Mouse (Mus musculus) hindlimb bud, embryonic 11.5 days (tissue): ENCODE results near the gene Cyp2d26.
"Not testable (repeated sequence)": the region's sequence is repeated elsewhere in the genome, so short reads cannot be mapped to it uniquely, and the experiment has no call there.

Experiments used
- DNase-seq: peaks from one replicate; pipeline ENCODE4 v3.0.0-alpha.2; 2012; ENCODE audit warnings: low read depth, low spot score; ENCODE audit errors: extremely low spot score

The Cyp2d26 gene

DNA sequence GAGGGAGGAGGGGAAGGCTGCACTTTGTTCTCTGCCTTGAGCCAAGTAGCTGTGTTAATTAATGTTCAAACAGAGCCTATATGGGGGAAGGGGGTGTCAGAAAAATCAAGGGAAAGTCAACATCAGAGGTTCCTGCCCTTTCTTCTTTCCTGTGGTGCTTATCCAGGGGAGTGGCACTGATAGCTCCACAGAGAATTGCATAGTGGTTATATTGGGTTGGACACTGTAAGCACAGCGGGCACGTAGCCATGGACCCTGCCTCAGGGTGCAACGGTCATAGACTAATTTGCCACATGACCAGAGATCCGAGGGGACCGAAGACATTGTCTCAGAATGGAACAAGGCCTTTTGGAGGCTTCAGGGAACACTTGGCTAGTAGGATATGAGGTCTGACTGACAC lies at the start of gene Cyp2d26:
Gene Cyp2d26 (minus strand): TSS at position 18 of the 400 bp plus-strand sequence.
- no peak for DNase-seq

GRCm38 (mm10) chr15:82839146-82839545 lies 45.1 kb upstream of the Cyp2d26 start:
- DNase-seq = no peak

DNA sequence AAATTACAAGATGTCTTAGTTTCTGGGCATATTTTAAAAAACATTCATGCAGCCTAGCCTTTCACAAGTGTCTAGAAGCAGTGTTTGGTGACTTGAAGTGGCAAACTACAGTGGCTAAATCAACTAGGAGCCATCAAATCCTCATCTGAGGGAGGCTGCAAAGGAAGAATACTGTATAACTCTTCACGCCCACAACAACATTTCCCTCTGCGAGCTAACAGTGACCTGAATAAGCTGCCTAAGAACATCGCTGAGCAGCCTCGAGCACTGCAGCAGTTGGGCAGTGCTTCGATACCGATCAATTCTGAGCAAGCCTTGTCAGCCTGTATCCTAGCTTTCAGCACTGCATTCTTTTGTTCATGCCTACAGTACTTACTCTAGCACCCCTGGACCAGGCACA lies 35.8 kb upstream of the Cyp2d26 start:
- DNase-seq = no peak

DNA sequence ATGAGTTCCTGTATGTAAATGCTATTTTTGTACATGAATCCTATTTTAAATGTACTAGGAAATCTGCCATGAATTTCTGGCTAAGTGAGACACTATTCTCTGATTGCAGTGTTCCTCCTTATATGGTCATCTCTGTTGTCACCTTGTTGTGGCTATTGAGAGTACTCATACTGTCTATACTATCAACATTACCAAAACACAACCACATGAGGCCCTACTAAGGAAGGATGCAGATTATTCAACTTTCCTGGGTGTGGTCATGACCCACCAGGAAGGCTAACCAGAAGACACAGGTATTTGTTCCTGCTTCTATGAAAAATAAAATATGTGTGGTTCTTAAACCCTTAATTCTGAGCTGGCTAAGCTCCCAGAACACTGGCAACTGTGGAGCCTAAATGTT lies 31.8 kb upstream of the Cyp2d26 start:
- DNase-seq = no peak

GRCm38 (mm10) chr15:82822347-82822746 lies 28.3 kb upstream of the Cyp2d26 start:
- no peak for DNase-seq

DNA sequence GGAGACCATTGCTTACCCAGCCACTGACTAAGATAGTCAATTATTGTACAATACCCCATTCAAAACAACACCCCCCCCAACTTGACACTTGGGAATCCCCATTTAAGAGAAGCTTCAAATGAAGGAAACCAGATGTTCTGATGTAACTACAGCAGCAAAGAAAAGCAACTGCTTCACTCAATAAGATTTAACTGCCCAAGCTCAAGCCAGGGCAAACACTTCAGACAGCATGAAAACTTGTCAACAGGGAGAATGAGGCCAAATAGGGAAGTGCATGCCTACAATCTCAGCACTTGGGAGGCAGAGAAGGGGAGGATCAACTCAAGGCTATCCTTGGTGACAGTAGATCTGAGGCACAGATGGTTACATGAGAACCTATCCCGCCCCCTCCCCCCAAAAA lies 27.6 kb upstream of the Cyp2d26 start:
- no peak for DNase-seq

GRCm38 (mm10) chr15:82815296-82815695 lies 21.2 kb upstream of the Cyp2d26 start:
- no peak for DNase-seq

DNA sequence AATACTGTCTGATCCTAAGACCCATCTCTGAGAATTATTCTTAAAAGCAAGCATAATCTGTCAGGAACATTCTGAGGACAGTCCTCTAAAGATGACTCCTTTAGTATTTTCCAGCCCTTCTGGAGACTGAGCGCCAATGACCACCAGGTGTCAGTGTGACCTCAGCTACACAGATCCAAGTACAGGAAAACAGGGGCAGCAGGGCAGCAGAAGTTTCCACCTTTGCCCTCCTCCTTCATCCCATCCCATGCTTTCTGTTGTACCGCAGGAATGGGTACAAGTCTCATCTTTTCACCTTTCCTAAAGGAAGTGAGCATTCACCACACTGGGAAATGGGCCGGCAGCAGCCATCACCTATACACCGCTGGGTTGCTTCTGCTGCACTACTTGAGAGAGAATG lies 20.7 kb upstream of the Cyp2d26 start:
- peak; percentile 26 for DNase-seq

GRCm38 (mm10) chr15:82814321-82814720 lies 20.2 kb upstream of the Cyp2d26 start:
- DNase-seq = no peak

DNA sequence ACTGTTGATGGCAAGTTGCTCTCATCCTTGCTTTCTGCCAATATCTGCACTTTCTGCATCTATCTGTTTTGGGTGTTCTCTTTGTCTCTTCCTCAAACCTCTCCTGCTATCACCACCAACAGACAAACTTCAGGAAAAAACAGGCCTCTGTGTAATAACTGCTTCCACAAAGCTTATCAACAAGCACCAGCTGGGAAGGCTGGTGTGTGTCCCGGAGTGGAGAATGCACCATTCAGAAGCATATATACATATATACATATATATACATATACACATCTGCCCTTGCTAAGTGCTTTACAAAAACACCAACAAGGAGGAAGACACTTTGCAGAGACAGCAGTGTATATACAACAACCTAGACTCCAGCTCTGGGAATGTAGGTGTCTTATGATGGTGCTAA lies 16.5 kb upstream of the Cyp2d26 start:
- no peak for DNase-seq

DNA sequence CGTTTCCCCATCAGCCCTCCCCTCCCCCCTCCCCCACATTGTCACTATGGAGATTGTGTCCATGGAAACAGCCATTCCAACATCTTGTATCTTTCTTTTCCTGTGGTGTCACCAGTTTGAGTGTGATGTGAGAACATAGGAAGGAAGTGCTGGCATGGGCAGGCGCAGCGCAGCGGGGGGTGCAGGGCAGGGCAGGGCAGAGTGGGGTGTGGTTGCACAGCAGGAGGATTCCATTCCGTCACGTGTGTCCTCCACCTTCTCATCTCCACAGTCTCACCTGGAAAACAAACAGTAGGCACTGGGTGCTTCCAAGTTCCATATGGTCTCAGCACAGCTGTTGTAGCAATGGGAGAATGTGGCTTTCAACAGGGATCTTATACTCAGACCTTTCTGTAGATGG lies 15.4 kb upstream of the Cyp2d26 start:
- DNase-seq = no peak

- DNase-seq = no peak
Observed at GRCm38 (mm10) chr15:82806969-82807763, 13.1 kb upstream of the Cyp2d26 start.

GRCm38 (mm10) chr15:82804708-82805639 lies 10.9 kb upstream of the Cyp2d26 start:
- DNase-seq = peak; percentile 62

DNA sequence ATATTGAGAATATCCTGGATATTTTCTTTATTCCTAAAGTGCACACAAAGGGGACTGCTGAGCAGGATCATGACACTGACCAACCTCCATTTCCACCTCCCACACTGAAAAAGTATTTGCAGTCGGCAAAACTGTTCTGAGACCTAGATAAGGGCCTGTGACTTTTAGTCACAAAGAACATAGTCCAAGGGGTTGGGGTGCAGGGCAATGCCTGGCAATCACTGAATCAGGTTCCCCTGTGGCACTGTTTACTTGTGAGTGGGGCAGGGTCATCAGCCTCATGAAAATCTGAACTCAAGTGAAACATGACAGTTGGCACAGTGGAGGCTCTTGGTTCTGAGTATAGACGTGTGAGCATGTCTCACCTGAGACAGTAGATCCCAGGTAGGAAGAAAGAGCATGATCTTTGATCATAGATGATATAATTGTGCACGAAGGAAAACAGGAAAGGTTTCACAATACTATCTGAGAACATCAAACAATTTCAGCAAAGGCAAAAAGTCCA lies 1.9 kb upstream of the Cyp2d26 start:
- DNase-seq = no peak

DNA sequence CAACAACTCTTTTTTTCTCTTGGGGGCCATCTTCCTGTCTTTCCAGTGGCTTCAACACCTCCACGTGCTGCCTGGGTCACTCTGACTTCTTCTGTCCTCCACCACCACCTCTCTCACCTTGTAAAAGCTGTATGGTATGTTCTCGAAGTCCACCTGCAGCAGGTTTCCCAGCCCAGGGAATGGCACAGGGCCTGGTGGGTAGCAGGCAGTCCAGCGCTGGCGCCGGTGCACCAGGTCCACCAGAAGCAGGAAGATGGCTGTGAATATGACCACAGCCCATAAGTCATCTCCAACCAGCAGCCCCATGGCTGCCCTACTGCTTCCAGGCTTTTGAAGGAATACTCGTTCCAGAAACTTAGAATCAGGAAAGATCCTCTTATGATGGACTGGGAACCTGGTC lies 226 bp downstream of the Cyp2d26 start:
- DNase-seq = no peak

- DNase-seq = no peak
Observed at GRCm38 (mm10) chr15:82793454-82793853, 640 bp downstream of the Cyp2d26 start.

DNA sequence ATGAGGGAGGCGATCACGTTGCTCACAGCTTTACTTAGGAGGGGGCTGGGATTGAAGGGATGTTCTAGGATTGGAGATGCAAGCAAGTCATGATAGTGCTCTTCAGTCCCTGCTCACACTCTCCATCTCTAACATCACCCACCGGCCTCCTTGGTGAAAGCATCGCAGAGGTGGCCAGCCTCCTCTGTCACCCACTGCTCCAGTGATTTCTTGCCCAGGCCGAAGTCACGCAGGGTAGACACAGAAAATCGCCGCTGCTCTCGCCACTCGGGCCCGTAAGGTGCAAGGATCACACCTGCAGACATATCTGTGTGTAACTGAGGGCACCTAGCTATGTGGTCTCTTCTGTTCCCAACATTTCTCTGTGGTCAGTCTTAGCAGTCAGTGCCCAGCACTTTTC lies 1.5 kb downstream of the Cyp2d26 start:
- DNase-seq = no peak

DNA sequence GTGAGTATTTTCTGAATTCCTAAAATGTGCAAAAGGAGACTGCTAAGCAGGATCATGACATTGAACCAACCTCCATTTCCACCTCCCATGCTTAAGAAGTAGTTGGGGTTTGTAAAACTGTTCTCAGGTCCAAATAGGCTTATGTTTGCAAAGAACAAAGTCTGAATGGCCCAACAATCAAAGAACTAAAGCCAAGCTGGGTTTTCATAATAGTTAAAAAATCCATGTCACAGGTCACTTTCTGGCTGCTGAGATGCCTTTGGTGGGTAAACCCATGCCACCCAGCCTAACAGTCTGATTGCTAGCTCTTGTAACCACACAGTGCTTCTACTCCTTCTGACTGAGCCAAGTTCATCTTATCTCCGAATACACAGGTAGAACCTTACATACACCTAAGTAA lies 9.5 kb downstream of the Cyp2d26 start:
- no peak for DNase-seq

DNA sequence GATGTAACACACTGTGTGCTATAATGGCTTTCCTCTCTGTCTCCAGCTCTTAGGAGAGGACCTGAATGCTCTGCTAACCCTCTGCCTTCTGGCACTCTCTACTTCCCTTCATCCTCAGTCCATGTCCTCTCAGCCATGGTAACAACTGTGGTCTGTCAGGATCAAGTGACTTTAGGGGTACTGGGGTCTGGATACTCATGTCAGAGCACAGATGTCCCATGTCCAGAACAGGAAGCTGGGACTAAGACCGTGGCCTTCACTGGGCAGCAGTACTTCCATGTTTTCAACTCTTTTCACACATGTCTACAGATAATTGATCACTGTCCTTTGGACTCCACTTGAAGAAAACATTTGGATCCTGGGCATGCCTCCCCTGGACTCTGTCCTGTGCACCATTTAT lies 10.3 kb downstream of the Cyp2d26 start:
- no peak for DNase-seq

DNA sequence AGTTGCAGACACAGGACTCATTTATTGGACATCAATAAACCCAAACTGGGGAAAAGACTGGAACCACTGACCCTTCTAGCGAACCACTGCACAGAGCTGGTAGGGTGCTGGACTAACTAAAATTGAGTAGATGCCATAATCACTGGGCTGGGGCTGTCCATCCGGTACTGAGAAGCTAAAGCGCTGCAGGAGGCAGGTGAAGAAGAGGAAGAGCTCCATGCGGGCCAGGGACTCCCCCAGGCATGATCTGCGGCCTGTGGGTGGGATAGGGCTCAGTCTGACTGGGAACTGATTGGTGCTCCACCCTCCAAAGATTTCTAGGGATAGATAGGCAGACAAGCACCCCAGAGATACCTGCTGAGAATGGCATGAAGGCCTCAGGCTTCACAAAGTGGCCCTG lies 16.2 kb downstream of the Cyp2d26 start:
- not testable (repeated sequence) for DNase-seq

GRCm38 (mm10) chr15:82765943-82766342 lies 28.2 kb downstream of the Cyp2d26 start:
- DNase-seq = no peak

DNA sequence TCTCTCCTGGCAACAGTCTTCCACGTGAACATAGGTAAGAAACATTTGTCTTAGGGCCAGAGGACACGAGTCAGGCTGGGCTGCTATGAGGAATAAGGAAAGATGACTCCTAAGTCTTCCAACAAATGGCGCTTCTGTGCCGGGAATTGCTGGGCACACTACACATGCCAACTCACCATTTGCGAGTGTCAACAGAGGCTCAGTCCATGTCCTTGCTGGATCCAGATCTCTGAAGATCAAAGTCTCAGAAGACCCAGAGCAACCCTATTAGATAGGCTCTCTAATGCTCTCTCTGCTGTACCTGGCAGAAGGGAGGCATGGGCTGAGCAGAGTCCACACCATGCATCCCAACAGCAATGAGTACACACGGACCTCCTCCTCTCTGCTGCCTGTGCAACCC lies 29.2 kb downstream of the Cyp2d26 start:
- no peak for DNase-seq
